Mouse (Mus musculus): ENCODE results near the gene Cyp2e1.
A peak's percentile ranks its signal among the peaks of the same experiment; 100 is the strongest.

Gene Cyp2e1

GRCm38 (mm10) chr7:140811714-140812113, 48.2 kb downstream of the Cyp2e1 start:
- DNase-seq: no peak

DNA sequence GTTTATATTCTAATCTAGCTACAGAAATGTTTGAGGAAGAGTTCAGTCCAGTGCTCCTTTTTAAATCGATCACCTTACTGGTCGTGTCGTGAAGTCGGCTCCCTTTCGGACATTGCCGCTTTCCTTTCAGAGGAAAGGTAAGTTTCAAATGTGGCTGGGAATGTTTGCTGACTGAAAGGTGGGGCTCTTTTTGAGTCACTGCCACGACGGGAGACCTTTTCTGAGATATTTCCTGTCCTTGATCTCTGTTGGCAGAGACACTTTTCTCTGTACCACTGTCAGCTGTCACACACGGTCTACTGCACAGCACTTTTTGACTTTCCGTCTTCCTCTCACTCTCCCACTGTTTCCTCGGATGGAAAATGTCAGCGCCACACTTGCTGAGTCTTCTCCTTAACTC, 49.3 kb downstream of the Cyp2e1 start:
- DNase-seq: no peak

- DNase-seq: no peak
These were observed 56.6 kb downstream of the Cyp2e1 start for GRCm38 (mm10) chr7:140820173-140820572.

DNA sequence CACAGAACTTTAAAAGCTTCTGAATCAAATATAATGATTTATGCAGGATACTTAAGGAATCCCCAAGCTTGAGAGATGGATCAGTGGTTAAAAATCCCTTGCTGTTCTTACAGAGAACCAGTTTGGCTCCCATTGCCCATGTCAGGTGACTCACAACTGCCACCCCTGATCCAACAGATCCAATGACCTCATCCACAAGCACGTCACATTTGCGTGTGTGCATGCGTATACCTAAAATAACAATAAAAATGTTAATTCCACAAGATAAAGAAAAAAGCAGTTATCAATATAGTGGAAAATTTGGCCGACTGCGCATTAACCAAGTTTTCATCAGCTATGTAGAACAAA, 57.7 kb downstream of the Cyp2e1 start:
- no peak for DNase-seq

GRCm38 (mm10) chr7:140821653-140822329, 58.3 kb downstream of the Cyp2e1 start, which contains the start of gene Zfp941:
Gene Zfp941, minus strand, starts transcription at chr7:140822178.
- DNase-seq: peak; percentile 58 to 73

DNA sequence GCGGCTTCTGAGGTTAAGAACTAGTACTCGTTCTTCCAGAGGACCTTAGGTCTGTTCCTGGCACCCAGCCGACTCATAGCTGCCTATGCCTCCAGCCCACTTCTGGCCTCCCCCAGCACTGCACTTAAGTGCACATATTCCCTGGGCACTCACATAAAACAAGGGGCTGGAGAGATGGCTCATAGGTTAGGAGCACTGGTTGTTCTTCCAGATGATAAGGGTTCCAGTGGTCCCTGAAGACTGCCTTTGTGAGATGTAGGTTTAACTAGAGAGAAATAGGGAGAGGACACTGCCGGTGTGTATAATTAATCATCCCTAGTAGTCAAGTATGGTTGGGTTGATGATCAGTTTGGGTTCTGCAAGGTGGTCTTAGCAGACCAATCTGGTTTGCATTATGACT, 59.2 kb downstream of the Cyp2e1 start:
- no peak for DNase-seq
